Mouse (Mus musculus) lung, postnatal 0 days (tissue): ENCODE results near the gene Nipal4.

Experiments
- CTCF ChIP-seq: IDR thresholded peaks from 2 replicates; pipeline ENCODE4 v1.5.1; 2016; ENCODE audit warnings: antibody characterized with exemption, mild to moderate bottlenecking
- EP300 ChIP-seq: IDR thresholded peaks from 2 replicates; pipeline ENCODE4 v1.6.1; 2016; ENCODE audit warnings: antibody characterized with exemption, mild to moderate bottlenecking, control low read depth

GRCm38 (mm10) chr11:46165866-46166585 lies at the start of gene Nipal4:
- no peak for TF ChIP-seq CTCF
- no peak for TF ChIP-seq EP300
